Mouse (Mus musculus) olfactory bulb, adult 2 months (tissue): ENCODE measurements around the gene Tceal8. TPM values are rescaled to one million over a fixed set of nuclear protein-coding genes. Genes with fewer than 3 reads are reported as not detected.
"Not testable (repeated sequence)": the region's sequence is repeated elsewhere in the genome, so short reads cannot be mapped to it uniquely, and the experiment has no call there.

Experiments used
- H3K27ac ChIP-seq: fragments of 200-500 bp; 2 replicates; pipeline ENCODE4 v1.5.1; 2012; ENCODE audit warnings: low read depth, low read length; ENCODE audit not compliant: insufficient read depth
- H3K4me1 ChIP-seq: fragments of 200-500 bp; 2 replicates; pipeline ENCODE4 v1.6.1; 2012; ENCODE audit warnings: low read length; ENCODE audit not compliant: control insufficient read depth, insufficient read depth
- H3K4me3 ChIP-seq: fragments of 200-500 bp; 2 replicates; pipeline ENCODE4 v1.5.1; 2012; ENCODE audit warnings: mild to moderate bottlenecking, low read depth, low read length, moderate library complexity; ENCODE audit not compliant: insufficient read depth
- CTCF ChIP-seq: fragments of 200-500 bp; IDR thresholded peaks from 2 replicates; pipeline ENCODE4 v1.5.1; 2012; ENCODE audit warnings: low read depth, mild to moderate bottlenecking, low read length, moderate library complexity; ENCODE audit not compliant: insufficient read depth
- POLR2A ChIP-seq: fragments of 200-500 bp; IDR thresholded peaks from 2 replicates; pipeline ENCODE4 v1.6.1; 2012; ENCODE audit warnings: mild to moderate bottlenecking, low read depth, low read length, moderate library complexity; ENCODE audit not compliant: insufficient read depth
- WGBS: fragments of 180-500 bp; shearing (Covaris S2); methylation state at CpG from one replicate; pipeline ENCODE4 v1.1.7; 2018; 5-methylcytosine and 5-hydroxymethylcytosine counted together
- polyA plus RNA-seq: library from polyadenylated mRNA; stranded (reverse); fragments of >200 nt; gene quantifications from 2 replicates; pipeline ENCODE4 v1.2.4, GENCODE M21; 2012; ENCODE audit warnings: low replicate concordance; ENCODE audit not compliant: missing spikeins, insufficient read depth, insufficient read length

Gene Tceal8
- not detected in 2 replicates for polyA plus RNA-seq

DNA sequence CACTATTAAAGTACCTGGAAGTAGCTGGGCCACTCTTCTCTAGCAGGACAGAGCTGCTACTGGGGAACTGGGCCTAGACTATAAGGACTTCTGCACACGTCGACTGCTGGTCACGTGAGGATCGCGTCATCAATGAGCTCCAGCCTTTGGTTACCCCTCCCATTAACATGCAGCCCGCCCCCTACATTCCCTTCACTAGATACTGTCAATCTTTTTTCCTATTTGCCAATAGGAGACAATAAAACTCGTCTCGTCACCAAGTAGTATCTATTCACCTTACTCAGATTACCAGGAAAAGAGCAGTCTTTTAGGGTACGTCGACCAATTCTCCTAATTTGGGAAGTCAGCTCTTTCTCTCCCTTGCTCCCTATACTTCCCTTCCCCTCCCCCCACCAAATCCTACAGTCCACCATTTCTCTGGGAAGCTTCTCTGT, at the start of gene Tceal8:
Tceal8 (minus strand) TSS at position 225 of the 434 bp plus-strand sequence.
- Histone ChIP-seq H3K4me1 (no peaks in the 10 kb centered on the region), H3K27ac (peak within 1 kb of the TSS; percentile 83), H3K4me3 (peak within 1 kb of the TSS; percentile 73)
- WGBS = 15% methylated on average over 10 of the region's 10 CpGs
- TF ChIP-seq POLR2A (no peak), CTCF (no peak)

DNA sequence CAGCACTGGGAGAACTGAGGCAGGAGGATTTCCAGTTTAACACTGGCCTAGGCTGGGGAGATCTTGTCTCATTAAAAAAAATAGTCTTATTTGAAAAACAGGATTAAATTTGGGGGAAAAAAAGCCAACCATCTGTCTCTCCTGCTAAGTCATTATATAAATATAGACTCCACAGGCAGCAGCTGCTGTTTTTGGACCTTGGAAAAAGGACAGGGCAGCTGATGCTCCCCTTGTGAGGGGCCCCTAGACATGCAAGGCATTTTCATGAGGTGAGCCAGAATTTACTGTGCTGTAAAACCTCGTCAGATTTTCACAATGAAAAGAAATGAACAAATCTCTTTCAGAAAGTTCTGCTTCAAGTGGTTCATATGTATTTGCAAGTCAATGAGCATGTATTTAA, 44.2 kb upstream of the Tceal8 start:
- TF ChIP-seq POLR2A (no peak), CTCF (no peak)
- no peak overlapping the region for H3K27ac ChIP-seq
- H3K4me3 ChIP-seq = no peak overlapping the region
- H3K4me1 ChIP-seq = no peaks in the 10 kb centered on the region
- WGBS = 38% methylated on average over 1 of the region's 1 CpGs

DNA sequence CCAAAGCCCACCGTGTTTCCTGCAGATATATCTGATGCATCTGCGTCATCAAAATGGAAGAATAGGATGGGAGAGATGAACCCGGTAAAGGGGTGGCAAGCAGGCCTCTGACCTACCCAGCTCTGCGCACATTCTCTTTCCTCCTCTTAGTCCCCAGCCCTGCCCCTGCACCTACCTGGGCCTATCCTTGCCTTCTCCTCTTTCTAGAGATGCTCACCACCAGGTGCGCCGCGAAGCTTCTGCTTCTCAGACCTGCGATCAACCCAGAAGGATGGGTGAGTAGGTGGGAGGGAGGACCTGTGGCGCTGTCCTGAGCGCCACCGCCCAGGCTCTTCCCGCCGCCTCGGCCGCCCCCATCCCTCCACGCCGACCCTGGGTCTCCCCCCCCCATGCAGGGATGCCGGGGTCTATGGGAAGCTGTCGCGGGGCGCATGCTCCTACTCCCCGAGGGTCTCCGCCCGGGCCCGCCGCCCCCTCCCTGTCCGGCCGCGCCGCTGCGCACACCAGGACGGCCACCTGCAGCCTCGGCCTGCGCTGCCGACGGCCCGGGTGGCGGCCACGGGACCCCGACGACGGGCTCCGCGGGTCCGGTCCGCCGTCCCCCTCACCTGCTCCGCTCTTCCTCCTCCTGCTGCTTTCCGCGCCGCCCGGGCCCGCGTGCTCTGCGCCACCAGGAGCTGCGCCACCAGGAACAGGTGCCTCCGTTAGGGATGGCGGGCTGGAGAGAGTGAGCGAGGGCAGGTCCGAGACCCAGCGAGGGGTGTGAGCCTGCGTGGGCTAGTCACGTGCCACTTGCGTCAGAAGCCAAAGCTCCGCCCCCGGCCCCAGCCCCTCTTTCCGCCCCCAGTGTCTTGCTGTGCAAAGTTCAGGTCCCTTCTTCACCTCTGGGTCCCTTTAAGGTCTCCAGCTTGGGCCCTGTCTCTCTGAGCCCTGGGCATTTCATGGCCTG, 42.9 kb upstream of the Tceal8 start, which contains the start of the genes Tceal7 and Bex1:
Tceal7 (plus strand) TSS at position 51 of the 949 bp plus-strand sequence.
Bex1 (minus strand) TSS at position 785 of the 949 bp plus-strand sequence.
- 22% methylated on average over 21 of the region's 67 CpGs for WGBS
- H3K4me3 ChIP-seq = peak within 1 kb of the TSS; percentile 48
- not testable (repeated sequence) for H3K27ac ChIP-seq, H3K4me1 ChIP-seq

DNA sequence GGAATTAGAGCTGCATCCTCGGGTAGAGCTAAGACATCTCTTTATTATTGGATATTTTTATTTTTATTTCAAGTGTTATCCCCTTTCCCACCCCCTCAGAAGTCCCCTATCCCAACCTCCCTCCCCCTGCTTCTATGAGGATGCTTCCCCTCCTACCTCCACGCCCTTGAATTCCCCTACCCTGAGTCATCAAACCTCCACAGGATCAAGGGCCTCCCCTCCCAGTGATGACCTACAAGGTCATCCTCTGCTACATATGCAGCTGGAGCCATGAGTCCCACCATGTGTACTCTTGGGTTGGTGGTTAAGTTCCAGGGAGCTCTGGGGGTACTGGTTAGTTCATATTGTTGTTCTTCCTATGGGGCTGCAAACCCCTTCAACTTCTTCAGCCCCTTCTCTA, 41.3 kb upstream of the Tceal8 start:
- Histone ChIP-seq H3K27ac (no peak overlapping the region), H3K4me1 (no peaks in the 10 kb centered on the region), H3K4me3 (no peak overlapping the region)
- no peak for TF ChIP-seq POLR2A
- 68% methylated on average over 2 of the region's 2 CpGs for WGBS

DNA sequence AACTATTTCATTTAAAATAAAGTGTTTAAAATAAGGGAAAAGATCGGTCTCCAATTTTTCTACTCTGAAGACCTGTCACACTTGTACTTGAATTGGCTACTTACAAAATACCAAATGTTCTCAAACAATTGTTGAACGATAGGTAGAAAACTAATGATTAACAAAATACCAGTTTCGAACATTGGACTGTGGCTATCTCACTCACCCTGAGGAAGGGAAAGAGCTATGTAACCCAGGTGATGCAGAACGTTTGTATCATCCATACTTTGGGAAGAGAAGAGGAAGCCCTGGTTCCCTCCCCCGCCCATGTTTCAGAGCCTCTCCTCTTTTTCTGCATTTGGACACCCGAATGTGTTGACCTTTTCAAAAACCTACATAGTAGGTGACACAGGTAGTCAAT, 32.3 kb upstream of the Tceal8 start:
- TF ChIP-seq CTCF (no peak), POLR2A (no peak)
- 85% methylated on average over 6 of the region's 6 CpGs for WGBS
- H3K4me1 ChIP-seq = peaks cover 3% of the 10 kb centered on the region; the same call in 1 of the 2 replicates
- H3K4me3 ChIP-seq = no peak overlapping the region
- H3K27ac ChIP-seq = no peak overlapping the region

DNA sequence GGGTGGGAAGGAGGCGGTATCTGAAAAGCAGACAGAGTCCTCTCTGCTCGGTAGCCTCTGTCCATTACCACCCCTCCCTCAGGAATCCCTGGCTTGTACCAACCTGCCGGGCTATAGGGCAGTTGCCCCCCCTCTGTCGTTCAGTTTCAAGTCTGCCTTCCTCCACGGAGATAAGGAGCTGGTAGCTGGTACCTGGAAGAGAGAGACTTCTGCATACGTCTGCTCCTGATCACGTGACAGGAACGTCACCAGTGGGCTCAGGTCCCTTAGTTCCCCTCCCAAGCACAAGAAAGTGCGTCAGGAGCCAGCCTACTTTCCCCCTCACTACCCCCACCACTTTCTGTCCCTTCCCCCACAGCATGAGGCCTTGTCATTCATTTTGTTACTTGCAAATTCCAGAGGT, 31.5 kb upstream of the Tceal8 start, which contains the start of gene Tceal5:
Tceal5 (minus strand) TSS at position 213 of the 403 bp plus-strand sequence.
- TF ChIP-seq CTCF (no peak), POLR2A (0 out of 2 replicates have a peak, but pooled peaks have one; percentile 19)
- H3K4me3 ChIP-seq = peak within 1 kb of the TSS; percentile 91
- peak within 1 kb of the TSS; percentile 61 for H3K27ac ChIP-seq
- WGBS = 23% methylated on average over 9 of the region's 9 CpGs
- H3K4me1 ChIP-seq = peaks cover 3% of the 10 kb centered on the region; the same call in 1 of the 2 replicates

DNA sequence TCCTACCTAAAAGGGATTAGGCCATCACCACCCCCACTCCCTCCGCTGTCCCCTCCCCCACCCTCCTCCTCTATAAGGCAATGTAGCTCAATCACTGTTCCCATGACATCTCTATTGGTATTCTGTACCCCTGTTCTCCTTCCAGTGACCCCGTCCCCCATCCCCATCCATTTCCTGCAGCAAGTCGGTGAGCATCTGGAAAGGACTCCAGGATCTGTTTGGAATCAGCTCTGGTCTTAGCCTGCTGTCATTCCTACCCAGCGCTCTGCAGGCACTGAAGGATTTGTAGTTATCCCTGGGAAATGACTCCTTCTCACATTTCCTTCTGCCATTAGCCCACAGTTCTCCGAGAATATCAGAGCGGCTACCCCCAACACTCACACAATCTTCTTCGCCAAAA, 31.1 kb upstream of the Tceal8 start:
- 23% methylated on average over 7 of the region's 7 CpGs for WGBS
- Histone ChIP-seq H3K27ac (peak overlapping the region; percentile 61), H3K4me1 (peaks cover 3% of the 10 kb centered on the region; the same call in 1 of the 2 replicates), H3K4me3 (peak overlapping the region; percentile 91)
- TF ChIP-seq POLR2A (no peak), CTCF (no peak)

DNA sequence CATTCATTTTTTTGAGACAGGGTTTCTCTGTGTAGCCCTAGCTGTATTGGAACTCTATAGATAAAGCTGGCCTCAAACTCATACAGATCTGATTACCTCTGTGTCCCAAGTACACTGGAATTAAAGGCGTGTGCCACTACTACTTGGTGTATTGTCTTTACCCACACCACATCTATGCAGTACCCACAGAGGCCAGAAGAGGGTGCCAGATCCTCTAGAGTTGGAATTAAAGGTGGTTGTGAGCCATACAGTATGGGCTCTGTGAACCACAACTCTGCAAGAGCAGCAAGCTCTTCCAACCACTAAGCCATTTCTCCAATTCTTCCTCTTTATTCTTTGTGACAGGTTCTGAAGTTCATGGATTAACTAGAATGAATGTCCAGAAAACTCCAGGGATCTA, 24.7 kb upstream of the Tceal8 start:
- 50% methylated on average over 1 of the region's 1 CpGs for WGBS
- H3K27ac ChIP-seq = no peak overlapping the region
- H3K4me3 ChIP-seq = no peak overlapping the region
- no peaks in the 10 kb centered on the region for H3K4me1 ChIP-seq
- no peak for TF ChIP-seq CTCF
- TF ChIP-seq POLR2A = no peak
